7 mouse cellular contexts compared by ENCODE assay signal in genomic region chr16:33061400-33061799, GRCm38 (mm10). TPM values are rescaled to one million over a fixed set of nuclear protein-coding genes. Genes with fewer than 3 reads are reported as not detected.
A peak's percentile ranks its signal among the peaks of the same experiment; 100 is the strongest.
DNase-seq lines count a peak whose midpoint lies in the region; ATAC-seq and TF ChIP-seq lines count a peak whose summit lies in the region.

No protein-coding gene starts in this region.

- H3K4me2 ChIP-seq in kidney, postnatal 0 days (ENCODE audit: low read length), result peak overlapping the region; percentile 91
- peak overlapping the region; percentile 88 for H3K4me2 ChIP-seq in neural tube, embryonic 15.5 days

- WGBS in kidney, postnatal 0 days, result 49% methylated on average over 11 of the region's 11 CpGs
- WGBS in embryonic facial prominence, embryonic 10.5 days, result 53% methylated on average over 11 of the region's 11 CpGs
- 46% methylated on average over 11 of the region's 11 CpGs for WGBS in limb, embryonic 10.5 days
- 49% methylated on average over 11 of the region's 11 CpGs for WGBS in neural tube, embryonic 15.5 days

- DNase-seq in kidney, postnatal 0 days (ENCODE audit: low spot score), result no peak
- no peak for DNase-seq in kidney, postnatal 25 days
- no peak for DNase-seq in embryonic facial prominence, embryonic 10.5 days (ENCODE audit: low spot score)
- DNase-seq in limb, embryonic 10.5 days (ENCODE audit: low spot score), result no peak
- no peak for DNase-seq in cerebellum, adult 18-20 months
- DNase-seq in layer of hippocampus, postnatal 36 days, result no peak

- H3K9me3 ChIP-seq in kidney, postnatal 0 days (replicated peaks; ENCODE audit: low read length), result no peaks in the 10 kb centered on the region
- H3K9me3 ChIP-seq in embryonic facial prominence, embryonic 10.5 days, result no peaks in the 10 kb centered on the region
- H3K9me3 ChIP-seq in limb, embryonic 10.5 days (replicated peaks), result no peaks in the 10 kb centered on the region
- H3K9me3 ChIP-seq in neural tube, embryonic 15.5 days (replicated peaks), result no peaks in the 10 kb centered on the region

- peaks cover 24% of the 10 kb centered on the region for H3K36me3 ChIP-seq in kidney, postnatal 0 days (ENCODE audit: insufficient read depth, low read length)
- peaks cover 38% of the 10 kb centered on the region for H3K36me3 ChIP-seq in embryonic facial prominence, embryonic 10.5 days (replicated peaks)
- peaks cover 38% of the 10 kb centered on the region for H3K36me3 ChIP-seq in limb, embryonic 10.5 days
- H3K36me3 ChIP-seq in neural tube, embryonic 15.5 days, result peaks cover 30% of the 10 kb centered on the region

- no peaks in the 10 kb centered on the region for H3K27me3 ChIP-seq in kidney, postnatal 0 days (ENCODE audit: insufficient read depth, low read length)
- no peaks in the 10 kb centered on the region for H3K27me3 ChIP-seq in embryonic facial prominence, embryonic 10.5 days (replicated peaks; ENCODE audit: low read depth, poor library complexity, severe bottlenecking)
- no peaks in the 10 kb centered on the region for H3K27me3 ChIP-seq in limb, embryonic 10.5 days (ENCODE audit: low read depth, poor library complexity, severe bottlenecking)
- no peaks in the 10 kb centered on the region for H3K27me3 ChIP-seq in neural tube, embryonic 15.5 days (replicated peaks)

- TF ChIP-seq CTCF in kidney, postnatal 0 days (IDR thresholded peaks at IDR 0.05; ENCODE audit: low read depth), result no peak

- H3K27ac ChIP-seq in kidney, postnatal 0 days, result peak overlapping the region; percentile 68
- no peak overlapping the region for H3K27ac ChIP-seq in embryonic facial prominence, embryonic 10.5 days (replicated peaks)
- no peak overlapping the region for H3K27ac ChIP-seq in limb, embryonic 10.5 days
- H3K27ac ChIP-seq in neural tube, embryonic 15.5 days (replicated peaks), result peak overlapping the region; percentile 82; the same call in 1 of the 2 replicates

- H3K4me3 ChIP-seq in kidney, postnatal 0 days (replicated peaks; ENCODE audit: low read depth, low read length), result 0 out of 2 replicates have a peak overlapping the region, but pooled peaks have one; percentile 79
- H3K4me3 ChIP-seq in embryonic facial prominence, embryonic 10.5 days, result peak overlapping the region; percentile 91
- 0 out of 2 replicates have a peak overlapping the region, but pooled peaks have one; percentile 87 for H3K4me3 ChIP-seq in limb, embryonic 10.5 days
- peak overlapping the region; percentile 91; the same call in 1 of the 2 replicates for H3K4me3 ChIP-seq in neural tube, embryonic 15.5 days (replicated peaks)

- H3K4me1 ChIP-seq in kidney, postnatal 0 days (replicated peaks; ENCODE audit: insufficient read depth, low read length), result peaks cover 4% of the 10 kb centered on the region
- H3K4me1 ChIP-seq in embryonic facial prominence, embryonic 10.5 days, result peaks cover 43% of the 10 kb centered on the region
- peaks cover 28% of the 10 kb centered on the region for H3K4me1 ChIP-seq in limb, embryonic 10.5 days
- H3K4me1 ChIP-seq in neural tube, embryonic 15.5 days, result peaks cover 48% of the 10 kb centered on the region

- no peak overlapping the region for H3K9ac ChIP-seq in kidney, postnatal 0 days (ENCODE audit: low read depth, low read length)
- H3K9ac ChIP-seq in neural tube, embryonic 15.5 days (replicated peaks), result 0 out of 2 replicates have a peak overlapping the region, but pooled peaks have one; percentile 75

- no peak for ATAC-seq in kidney, postnatal 0 days (replicated peaks; ENCODE audit: low FRiP score, low read depth)
- ATAC-seq in neural tube, embryonic 15.5 days (ENCODE audit: low FRiP score), result no peak

RNA-seq across cellular contexts. Expression of gene Lmln, which starts 0.9 kb away (rescaled TPM):
- 0.95 and 2.2 TPM in 2 replicates for polyA plus RNA-seq in kidney, postnatal 0 days (2015; fragmentation: Nextera tagmentation; extraction: Ambion mirVana)
- polyA plus RNA-seq in embryonic facial prominence, embryonic 10.5 days (2016; fragmentation: Nextera tagmentation; extraction: Ambion mirVana), result 2.6 and 3.7 TPM in 2 replicates
- polyA plus RNA-seq in limb, embryonic 10.5 days (2016; fragmentation: Nextera tagmentation; extraction: Ambion mirVana), result 1.8 and 2.3 TPM in 2 replicates
- 2.6 and 5.1 TPM in 2 replicates for polyA plus RNA-seq in neural tube, embryonic 15.5 days (2015; fragmentation: Nextera tagmentation; extraction: Ambion mirVana)
- total RNA-seq in layer of hippocampus, postnatal 36 days (2021), result 10 to 100 TPM; 20.3 to 20.4 TPM

RNA-seq across cellular contexts. Expression of gene Rpl35a, which starts 5.1 kb away (rescaled TPM):
- 1,032 and 1,181 TPM in 2 replicates for polyA plus RNA-seq in kidney, postnatal 0 days (2015; fragmentation: Nextera tagmentation; extraction: Ambion mirVana)
- polyA plus RNA-seq in embryonic facial prominence, embryonic 10.5 days (2016; fragmentation: Nextera tagmentation; extraction: Ambion mirVana), result 1,025 and 1,052 TPM in 2 replicates
- polyA plus RNA-seq in limb, embryonic 10.5 days (2016; fragmentation: Nextera tagmentation; extraction: Ambion mirVana), result 980 and 1,183 TPM in 2 replicates
- polyA plus RNA-seq in neural tube, embryonic 15.5 days (2015; fragmentation: Nextera tagmentation; extraction: Ambion mirVana), result 514 and 554 TPM in 2 replicates
- total RNA-seq in layer of hippocampus, postnatal 36 days (2021), result 100 to 1,000 TPM; 296 to 306 TPM

RNA-seq across cellular contexts. Expression of gene Iqcg, which starts 5.4 kb away (rescaled TPM):
- polyA plus RNA-seq in kidney, postnatal 0 days (2015; fragmentation: Nextera tagmentation; extraction: Ambion mirVana), result 5.4 and 6.1 TPM in 2 replicates
- 2.1 and 3.6 TPM in 2 replicates for polyA plus RNA-seq in embryonic facial prominence, embryonic 10.5 days (2016; fragmentation: Nextera tagmentation; extraction: Ambion mirVana)
- polyA plus RNA-seq in limb, embryonic 10.5 days (2016; fragmentation: Nextera tagmentation; extraction: Ambion mirVana), result 1.8 and 2.5 TPM in 2 replicates
- 5.0 and 5.4 TPM in 2 replicates for polyA plus RNA-seq in neural tube, embryonic 15.5 days (2015; fragmentation: Nextera tagmentation; extraction: Ambion mirVana)
- 1 to 10 TPM; 4.0 to 5.4 TPM for total RNA-seq in layer of hippocampus, postnatal 36 days (2021)

Comparison
In these comparisons a context has a peak if more than half of its experiments do, and no peak if none do; other contexts are left out.
1. H3K27ac ChIP-seq: peak in kidney, postnatal 0 days (single experiment) and neural tube, embryonic 15.5 days (single experiment); none in embryonic facial prominence, embryonic 10.5 days (single experiment) and limb, embryonic 10.5 days (single experiment).
2. Peak in every context shown above with its lines, with median percentiles within 50 percentile points of each other: H3K4me3 ChIP-seq.